Mouse (Mus musculus) heart, adult 9 months (tissue): ENCODE measurements around the gene Prickle2.

Experiments
- DNase-seq, 2 experiments: peaks; one replicate each; pipeline ENCODE4 v3.0.0; 2022; ENCODE audit warnings: low spot score in 2 of 2

The Prickle2 gene

DNA sequence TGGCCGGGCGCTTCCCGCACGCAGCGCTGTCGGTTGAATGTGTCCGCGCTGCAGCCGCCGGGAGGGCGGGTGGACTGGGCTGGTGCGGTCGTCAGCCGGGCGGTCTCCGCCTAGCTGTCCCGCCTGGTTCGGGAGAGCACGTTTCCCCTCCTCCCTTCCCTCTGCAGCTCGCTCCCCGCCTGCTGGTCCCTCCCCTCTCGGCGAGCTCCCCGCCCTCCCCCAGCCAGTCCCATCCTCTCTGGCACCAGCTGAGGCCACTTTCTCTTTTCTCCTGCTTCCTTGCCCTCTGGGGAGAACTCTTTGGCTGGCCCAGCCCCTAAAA, at the start of gene Prickle2:
Gene Prickle2 (minus strand): TSS at position 11 of the 322 bp plus-strand sequence.
- DNase-seq, result peak; percentile 70 to 77

DNA sequence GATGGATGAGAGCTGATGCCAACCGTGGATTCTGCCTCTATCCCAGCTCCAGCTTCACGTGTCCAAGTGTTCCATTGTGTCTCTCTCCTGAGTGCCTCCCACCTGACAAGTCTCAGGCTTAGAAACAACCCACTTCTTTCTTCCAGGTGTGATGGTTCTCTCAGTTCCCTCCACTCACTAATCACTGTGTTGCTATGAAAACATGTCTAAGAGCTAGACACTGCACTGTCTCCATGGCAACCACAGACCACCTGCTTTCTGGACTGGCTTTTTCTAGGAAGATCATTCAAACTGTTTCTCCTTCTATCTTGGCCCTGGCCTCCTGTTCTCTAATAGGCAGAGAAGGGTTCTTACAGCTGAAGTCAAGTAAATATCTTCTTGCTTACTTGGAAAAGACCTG, 46.8 kb upstream of the Prickle2 start:
- no peak for DNase-seq

DNA sequence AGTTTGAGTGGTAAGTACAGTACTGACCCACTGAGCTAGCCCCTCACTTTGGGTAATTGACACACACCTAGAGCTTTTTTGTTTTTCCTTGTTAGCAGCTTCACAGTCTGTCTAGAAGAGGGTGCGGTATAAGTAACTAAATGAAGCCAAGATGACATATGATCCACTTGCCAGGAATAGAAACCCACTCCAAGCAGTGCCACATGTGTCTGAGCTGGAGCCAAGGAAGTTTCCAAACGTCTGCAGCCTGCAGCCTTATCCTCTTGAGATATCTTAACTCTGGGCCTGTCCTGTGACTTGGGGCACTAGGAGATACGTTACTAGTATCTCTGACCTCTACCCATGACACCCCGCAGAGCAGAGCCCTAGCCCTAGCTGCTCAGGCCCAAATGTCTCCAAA, 43.5 kb upstream of the Prickle2 start:
- DNase-seq, result peak in 1 of 2 experiments; percentile 6

DNA sequence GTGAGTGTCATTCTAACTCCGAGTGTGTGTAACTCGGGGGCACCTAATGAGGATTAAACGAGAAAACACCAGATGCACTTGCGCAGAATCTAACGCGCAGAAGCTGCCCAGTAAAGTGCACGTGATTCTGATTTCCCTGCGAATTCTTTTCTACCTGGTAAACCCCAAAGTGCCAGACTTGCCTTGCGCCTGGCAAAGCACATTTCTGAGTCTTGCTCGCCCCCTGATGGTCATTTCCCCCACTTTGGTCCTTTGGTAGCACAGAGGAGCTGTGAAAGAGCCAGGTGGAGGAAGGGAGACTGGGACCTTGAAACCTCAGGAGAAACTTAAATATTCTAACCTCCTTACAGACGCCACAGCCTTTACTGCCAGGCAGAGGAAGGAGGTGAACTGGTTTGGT, 37.6 kb upstream of the Prickle2 start:
- peak in 1 of 2 experiments; percentile 15 for DNase-seq

DNA sequence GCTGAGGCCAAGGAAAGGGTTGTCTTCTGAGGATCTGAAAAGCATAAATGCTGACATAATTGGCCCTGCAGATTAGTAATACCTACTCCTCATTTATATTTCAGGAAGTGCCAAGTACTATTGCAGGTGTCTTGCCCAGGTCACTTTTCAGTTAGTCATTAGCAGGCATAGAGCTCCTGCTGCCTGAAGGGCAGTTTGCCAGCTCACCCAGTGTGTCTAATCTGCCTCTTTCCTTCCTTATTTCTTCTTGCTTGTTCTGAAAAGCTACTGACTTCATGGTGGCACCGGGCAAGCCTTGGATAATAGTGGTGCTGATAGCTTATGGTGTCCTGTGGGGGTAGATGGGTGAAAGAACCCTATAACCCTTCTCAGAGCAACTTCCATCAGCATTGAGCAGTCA, 31.2 kb upstream of the Prickle2 start:
- DNase-seq, result no peak

DNA sequence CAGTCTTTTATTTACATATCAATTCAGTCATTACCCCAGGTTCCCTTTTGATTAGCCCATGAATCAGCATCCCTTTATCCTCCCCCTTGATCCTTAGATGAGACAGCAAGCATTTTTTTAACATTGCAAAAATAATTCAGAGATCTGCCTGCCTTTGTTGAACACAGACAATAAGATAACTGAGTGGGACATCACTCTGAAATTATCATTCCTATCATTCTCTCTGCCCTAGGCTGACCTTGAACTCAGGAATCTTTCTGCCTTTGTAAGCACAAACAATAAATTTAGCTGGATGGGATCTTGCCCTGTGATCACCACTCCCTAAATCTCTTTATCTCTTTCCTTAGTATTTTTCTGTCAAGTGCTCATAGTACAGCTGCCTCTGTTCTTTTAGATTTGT, 27.7 kb upstream of the Prickle2 start:
- DNase-seq, result no peak

DNA sequence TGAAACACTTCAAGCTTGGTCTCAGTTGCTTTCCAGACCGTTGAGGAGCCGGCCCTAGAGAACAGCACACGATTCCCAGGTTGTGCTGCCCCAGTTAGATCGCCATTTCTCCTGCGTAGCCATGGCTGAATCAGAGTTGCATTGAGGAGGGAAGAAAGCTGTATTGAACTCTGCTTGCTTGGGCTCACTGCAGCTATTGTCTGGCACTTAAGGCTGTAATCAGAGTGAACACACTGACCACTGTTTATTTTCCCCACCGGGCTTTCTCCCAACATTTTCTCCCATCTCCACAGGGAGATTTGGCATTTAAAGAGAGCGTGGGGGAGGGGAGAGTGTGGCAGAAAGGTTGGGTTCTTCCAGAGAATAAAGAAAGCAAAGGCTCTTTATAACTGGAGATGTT, 22.6 kb upstream of the Prickle2 start:
- no peak for DNase-seq

DNA sequence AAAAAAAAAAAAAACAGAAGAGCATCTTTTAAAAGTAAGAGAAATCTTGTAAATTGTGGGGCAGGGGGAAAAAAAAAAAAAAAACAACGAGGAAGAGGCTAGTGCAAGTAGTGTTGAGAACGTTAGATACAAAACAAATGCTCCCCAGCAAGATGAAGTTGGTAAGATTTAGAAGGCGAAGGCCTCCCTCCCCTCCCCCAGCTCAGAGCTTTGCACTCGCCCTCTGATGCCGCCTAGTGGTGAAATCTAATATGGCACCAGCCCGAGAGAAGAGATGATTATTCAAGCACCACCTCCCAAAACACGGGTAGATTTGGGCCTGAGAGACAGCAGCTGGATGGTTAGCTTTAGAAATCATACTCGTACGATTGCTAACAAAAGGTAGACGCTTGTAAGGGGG, 22.1 kb upstream of the Prickle2 start:
- DNase-seq, result peak; percentile 56 to 71

DNA sequence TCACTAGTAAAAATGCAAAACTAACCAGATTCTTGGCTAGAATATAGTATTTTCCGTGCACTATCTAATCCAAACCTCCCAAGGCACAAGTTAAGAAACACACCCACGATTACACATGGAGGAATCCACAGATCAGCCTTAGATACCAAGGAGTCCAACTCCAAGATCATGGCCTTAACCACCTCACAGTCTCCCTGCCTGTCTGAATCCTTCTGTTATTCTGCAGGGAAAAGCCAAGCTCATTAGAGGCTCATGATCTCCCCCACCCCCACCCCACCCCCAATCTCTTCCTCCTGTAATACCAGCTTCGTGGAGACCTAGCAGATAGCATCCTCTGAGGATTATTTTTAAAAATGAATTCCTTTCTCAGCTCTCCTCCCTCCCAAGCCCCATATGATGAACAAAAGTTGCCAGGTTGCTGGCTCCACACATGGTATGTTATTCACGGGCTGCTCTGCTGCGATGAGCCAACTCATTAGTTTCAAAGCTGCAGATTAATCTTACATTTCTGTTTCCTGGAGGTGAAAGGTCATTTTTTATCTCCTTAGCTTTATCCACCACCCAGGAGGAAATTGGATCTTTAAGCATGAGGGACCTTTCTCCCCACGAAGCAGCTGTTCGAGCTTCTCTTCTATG, 21.5 kb upstream of the Prickle2 start:
- no peak for DNase-seq

DNA sequence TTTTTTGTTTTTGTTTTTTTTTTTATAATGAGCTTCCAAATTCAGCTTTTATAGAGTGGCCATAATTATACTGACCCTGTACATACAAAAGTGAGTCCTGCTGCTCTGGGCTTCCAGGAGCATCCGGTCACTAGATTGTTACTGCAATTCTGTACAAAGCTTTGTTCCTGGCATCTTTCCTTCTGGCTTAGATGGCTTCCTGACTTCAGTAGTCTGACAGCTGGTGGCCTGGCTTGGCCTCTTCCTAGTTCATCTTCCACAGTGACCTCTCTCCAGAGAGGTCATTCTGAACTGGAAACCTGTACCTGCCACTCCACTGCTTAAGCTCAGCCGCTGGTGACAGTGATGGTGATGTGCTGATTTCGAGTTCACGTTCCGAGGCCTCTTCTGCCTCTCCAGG, 20.2 kb upstream of the Prickle2 start:
- DNase-seq, result peak; percentile 59 to 63

DNA sequence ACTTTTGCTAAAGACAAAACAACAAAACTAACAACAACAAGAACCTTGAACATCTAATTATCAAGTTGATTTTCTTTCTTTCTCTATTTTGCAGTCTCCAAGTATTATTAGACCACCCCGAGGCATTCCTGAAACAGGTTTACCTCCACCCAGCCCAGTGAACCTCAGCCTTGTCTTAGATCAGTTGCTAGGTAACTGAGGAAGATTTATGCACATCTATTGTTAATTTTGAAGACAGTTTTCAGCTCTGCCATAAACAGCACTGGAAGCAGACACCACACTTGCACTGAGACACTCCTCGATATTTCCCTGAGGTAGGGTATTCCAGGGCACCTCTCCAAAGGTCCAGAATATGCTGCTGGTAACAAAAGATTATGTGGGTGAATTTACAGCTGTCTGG, 18.4 kb upstream of the Prickle2 start:
- DNase-seq, result no peak

DNA sequence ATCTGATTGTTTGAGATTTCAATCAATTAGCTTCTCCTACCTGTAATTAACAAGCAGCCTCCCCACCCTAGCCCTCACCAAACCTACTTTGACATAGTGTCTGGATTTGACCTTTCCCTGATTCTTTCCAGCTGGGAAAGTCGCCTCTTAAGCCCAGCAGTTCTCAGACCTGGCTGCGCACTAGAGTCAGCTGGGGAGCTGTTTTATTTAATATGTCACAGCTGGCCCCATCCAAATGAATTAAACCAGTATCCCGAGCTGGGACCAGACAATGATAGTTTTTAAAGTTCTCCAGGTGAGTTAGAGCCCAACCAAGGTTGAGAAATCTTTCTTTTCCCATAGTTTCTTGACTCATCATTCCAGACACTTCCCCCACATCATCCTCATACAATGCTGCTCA, 9.9 kb upstream of the Prickle2 start:
- no peak for DNase-seq

DNA sequence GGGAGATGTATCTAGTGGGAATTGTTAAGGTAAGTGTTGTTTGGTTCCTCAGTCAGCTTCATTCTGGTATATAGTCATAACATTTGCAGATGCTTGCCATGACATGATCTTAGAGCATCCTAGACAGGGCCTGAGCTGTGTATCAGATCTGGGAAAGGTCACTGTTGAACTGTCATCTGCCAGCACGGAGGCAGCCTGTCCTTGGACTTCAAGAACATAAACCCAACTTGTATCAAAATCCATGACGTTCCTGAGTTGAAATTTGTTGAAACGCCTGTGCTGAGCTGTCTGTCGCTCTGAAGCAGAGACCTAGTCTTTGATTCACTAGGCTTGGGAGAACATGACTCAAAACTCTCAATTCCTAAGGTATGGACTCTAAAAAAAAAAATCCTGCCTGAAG, 8.8 kb upstream of the Prickle2 start:
- DNase-seq, result no peak

DNA sequence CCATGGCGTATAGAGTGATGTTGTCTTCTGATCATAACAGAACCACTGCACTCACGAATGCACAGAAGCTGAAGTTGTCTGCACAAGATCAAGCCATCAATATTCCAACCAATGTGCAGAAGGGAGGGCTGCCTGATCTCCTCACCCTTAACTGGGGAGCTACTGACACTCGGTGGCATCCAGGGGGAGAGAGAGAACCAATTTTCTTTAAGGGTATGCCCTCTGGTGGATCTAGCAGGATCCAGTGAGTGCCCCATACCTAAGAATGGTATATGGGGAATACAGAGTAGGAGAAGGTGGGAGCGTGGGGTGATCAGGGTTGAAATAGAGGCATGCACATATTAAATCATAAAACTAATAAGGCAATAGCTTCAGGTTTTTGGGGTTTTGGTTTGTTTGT, 2.2 kb upstream of the Prickle2 start:
- DNase-seq, result no peak

DNA sequence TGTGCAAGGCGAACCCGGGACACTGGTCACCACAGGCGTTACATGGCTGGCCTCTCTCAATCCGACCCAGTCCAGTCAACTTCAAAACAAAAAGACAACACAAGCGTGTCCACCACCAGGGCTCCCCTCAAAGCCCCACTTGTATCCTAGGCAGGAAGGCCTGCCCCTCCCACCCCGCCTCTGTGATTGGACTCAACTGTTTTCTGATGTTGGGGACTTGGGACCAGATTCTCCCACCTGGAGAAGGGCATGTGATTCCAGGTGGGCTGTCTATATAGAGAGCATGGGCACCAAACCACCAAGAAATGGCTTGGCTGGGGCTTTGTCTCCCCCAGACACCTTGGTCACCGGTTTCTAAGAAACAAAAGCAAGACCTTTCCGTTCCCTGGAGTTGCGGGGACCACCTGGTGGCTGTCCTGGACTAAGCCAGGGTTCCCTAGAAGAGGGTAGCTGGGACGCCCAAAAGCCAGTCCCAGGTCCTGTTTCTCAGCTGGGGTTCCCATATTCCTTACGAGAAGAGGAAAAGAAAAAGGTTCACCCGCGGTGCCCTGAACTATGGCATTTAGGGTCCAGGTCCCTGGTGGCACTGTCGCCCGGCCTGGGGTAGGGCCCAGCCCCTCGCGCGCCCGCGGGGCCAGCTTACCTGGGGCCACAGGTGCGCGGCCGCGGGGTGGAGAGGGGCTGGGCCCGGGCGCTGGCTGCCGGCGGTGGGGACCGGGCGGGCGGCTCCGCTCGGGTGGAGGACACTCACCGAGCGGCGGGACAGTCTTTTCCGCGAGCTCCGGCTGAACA, 406 bp downstream of the Prickle2 start:
- peak in 1 of 2 experiments; percentile 9 for DNase-seq

DNA sequence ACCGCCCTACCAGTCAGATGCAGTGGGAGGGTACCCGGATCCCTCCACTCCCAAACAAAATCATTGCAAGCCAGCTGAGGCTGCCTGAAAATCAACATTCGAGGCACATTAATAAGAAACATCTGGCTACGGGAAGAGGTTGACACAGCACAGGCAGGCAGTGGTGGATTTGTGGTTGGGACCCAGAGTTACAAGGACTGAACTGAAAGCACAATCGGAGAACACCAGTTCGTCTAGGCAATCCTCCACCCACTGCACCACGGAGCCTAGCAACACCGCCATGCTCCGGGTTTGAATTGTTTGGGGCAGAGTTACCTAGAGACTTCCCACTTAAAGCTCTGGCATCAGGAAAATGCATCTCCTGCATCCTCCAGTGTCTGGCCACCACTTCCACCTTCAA, 1.1 kb downstream of the Prickle2 start:
- peak; percentile 7 to 13 for DNase-seq

DNA sequence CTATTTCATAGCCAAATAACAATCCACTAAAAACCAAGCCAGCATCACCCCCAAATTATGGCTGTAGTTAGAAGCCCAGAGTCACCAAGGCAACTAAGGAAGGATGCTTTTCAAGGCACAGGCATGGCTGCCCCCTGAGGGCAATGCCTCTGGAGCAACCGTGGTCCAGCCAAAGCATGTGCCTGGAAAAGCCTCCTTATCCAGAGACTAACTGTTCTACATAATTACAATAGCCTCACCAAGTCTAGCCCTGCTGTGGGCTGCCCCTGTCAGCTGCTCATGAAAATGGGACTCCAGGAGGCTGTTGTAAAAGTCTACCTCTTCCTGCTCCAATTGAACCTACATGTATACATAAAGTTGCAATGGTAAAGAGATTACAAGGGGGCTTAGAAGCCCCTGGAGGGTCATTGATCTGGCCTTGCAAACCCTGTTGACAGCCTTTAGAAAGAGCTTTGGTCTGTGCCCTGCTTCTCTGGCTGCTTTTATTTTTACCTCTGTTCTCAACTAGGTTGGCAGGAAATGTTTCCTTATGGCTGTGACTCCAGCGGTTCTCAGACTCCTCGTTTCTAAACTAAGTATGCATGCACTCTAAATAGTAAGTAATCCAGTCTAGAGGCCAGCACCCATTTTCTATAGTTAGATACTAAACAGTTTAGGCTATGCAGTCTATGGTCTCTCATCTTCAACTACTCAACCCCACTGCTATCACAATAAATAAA, 6.3 kb downstream of the Prickle2 start:
- no peak for DNase-seq

DNA sequence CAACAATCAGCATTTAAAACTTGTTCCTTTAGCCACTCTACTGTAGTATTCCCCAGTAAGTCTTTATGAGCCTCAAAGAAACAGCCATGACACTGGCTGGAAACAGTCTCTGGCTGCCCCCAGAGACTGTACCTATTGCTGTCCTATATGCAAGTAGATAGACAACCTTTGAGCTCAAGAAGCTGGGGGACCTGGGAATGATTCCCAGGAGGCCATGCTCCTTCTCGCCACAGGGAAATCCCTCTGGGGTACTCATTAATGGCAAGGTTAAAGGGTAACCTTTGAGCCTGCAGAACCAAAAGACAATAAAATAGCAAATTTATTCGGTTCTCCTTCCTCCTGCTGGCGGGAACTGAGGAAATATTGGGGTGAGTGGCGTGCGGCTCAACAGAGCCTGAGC, 8.1 kb downstream of the Prickle2 start:
- no peak for DNase-seq

DNA sequence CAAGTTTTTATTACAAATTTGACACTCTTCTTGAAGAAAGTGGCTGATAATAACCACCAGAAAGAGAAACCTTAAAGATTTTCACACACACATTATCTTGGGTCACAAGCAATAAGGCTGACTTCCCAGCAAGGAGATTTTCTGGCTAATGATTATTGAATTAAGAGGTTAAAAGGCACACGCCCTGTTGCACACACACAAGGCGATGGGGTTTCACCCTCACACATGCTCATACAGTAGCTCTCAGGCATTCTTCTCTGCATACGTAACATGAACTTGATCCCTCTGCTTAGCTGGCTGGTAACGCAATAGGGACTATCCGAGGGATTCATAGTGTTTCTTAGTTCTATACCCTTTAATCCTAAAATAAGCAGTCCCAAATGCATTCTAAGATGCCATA, 18.6 kb downstream of the Prickle2 start:
- DNase-seq, result no peak

DNA sequence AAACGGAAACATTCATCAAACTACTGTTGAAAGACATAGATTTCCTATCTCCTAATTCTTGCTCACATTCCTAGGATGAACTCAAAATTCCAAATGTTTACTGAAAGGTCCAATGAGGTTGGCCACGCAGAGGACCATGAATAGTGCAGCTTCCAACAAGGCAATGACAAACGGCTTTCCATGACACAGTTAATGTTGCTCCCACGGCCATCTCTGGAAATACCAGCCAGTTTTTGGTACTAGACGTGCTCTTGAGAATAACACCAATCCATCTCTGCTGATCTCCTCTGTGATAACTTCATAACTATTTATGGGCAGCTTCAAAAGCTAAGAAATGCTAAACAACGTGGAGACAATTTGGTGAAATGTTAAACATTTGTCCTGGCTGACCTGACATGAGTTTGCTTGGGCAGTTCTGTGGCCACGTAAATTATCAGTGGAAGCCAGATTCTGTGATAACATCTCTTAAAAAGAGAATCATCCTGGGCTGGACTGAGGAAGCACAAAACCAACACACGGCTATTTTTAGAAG, 31.5 kb downstream of the Prickle2 start:
- no peak for DNase-seq

DNA sequence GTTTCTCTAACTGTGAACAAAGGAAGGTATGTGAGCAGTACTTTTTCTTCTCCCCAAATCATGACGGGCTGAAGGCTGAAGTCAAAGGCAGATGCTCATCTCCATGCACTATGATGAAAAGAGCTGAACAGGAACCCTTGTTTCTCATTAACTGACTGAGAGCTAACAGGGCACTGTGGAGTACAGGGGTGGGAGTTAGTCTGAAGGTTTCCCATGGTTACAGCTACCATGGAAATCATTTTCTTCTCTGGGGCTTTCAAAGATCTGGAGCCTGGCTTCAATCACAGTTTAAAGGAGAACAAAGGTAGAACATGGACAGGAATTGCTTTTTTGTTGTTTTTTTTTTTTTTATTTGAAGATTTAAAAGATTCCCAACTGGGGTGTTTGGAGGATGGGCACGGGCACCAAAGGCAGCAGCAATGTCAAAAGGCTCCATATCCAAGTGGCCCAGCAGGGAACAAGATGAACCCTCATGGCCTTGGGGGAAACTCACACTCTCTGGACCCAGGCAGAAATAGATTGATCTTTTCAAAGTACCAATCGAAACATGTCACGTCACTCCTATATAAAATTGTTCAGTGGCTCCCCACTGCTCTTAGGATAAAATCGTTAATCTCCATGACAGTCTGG, 35.3 kb downstream of the Prickle2 start:
- no peak for DNase-seq

DNA sequence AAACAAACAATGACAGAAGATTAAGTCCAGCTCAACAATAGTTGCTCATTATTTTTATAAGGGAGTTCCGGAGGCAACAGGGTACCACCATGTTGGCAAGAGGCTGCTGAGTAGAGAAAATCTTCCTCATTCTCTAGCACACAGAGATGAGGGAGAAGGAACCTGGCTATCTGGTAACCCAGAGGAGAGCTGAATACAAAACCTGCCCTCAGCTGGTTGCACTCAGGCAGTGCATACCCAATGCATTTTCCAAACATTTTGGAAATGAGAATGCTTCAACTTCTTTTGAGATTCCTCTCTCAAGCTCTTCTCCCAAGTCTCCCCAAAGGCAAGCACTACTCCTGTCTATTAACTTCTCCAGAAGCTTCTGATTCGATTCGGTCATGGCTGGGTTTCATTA, 36.3 kb downstream of the Prickle2 start:
- DNase-seq, result no peak
